Mouse (Mus musculus) gastrocnemius, adult 18-20 months (tissue): ENCODE data around the gene Pitx1. TPM values are rescaled to one million over a fixed set of nuclear protein-coding genes. Genes with fewer than 3 reads are reported as not detected.

Experiments
- DNase-seq: peaks from one replicate; pipeline ENCODE4 v3.0.0; 2021; ENCODE audit warnings: low spot score
- total RNA-seq, 2 experiments: library from RNA; stranded (reverse); gene quantifications; 2 replicates each; pipeline ENCODE4 v1.2.3; 2021

Gene Pitx1
- total RNA-seq, 2 experiments from 2014 or later = 0.21 TPM

DNA sequence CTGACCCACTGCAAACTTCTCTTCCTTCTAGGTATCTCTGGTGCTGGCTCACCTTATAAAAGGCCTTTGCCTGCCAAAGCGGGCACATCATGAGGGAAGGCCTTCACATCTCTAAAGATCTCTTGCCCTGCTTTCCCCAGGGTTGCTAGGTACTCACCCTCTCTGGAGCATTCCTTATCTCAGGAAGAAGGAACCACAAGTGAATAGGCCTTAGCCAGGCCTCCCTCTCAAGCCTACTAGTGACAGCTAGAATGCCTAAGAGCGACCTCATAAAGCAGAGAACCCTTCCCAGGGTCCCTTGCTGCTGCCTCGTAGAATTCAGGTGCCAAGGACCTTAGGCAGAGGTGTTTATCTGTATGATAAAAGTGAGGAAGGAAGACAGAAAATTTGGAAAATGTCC is 51.7 kb downstream of the Pitx1 start, which contains the start of gene Catsper3:
Gene Catsper3, plus strand, starts transcription at position 301 of the 400 bp plus-strand sequence.
- DNase-seq = no peak

DNA sequence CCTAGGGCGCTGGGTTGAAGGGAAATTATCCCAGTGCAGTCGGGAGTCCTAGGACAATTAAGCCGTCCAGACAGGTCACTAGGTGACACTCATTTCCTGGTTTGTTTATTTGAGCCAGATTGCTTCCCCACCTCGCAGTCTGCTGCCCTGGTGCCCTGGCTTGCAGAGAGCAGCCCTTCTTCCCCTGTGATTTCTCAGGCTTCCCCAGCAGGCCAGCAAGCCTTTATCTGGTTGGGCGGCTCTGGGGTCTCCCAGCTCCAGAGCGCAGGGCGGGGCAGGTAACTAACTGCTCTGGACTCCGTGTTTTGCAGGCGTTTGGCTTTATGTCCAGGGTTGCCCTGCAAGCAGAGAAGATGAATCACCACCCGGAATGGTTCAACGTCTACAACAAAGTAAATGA is 60.9 kb downstream of the Pitx1 start:
- DNase-seq = no peak

Other genes starting within 250 kb of the Pitx1 start
- 1 to 10 TPM; 4.7 to 6.8 TPM for gene B4galt7, start 236.3 kb downstream of the Pitx1 start, total RNA-seq
- 1 to 10 TPM; 8.1 to 9.2 TPM for gene Caml, start 213.2 kb downstream of the Pitx1 start, total RNA-seq
- gene Ddx46, start 201.2 kb downstream of the Pitx1 start, total RNA-seq = 10 to 100 TPM; 23.1 to 23.7 TPM
- gene B230219D22Rik, start 143.1 kb downstream of the Pitx1 start, total RNA-seq = 10 to 100 TPM; 28.7 to 32.0 TPM
- gene Txndc15, start 121.5 kb downstream of the Pitx1 start, total RNA-seq = 10 to 100 TPM; 31.6 to 32.9 TPM
- 10 to 100 TPM; 20.7 to 21.5 TPM for gene Pcbd2, start 108.8 kb downstream of the Pitx1 start, total RNA-seq
- under 1 TPM in 1 of 2 experiments, not detected in 1; 0.34 TPM for gene Catsper3, start 51.6 kb downstream of the Pitx1 start, total RNA-seq